ENCODE assay signal across 9 mouse cellular contexts in genomic region chr13:95481428-95481827, GRCm38 (mm10). TPM values are rescaled to one million over a fixed set of nuclear protein-coding genes. Genes with fewer than 3 reads are reported as not detected.
DNase-seq lines count a peak whose midpoint lies in the region; ATAC-seq and TF ChIP-seq lines count a peak whose summit lies in the region.
"Had no signal": no experiment of that assay in that cellular context is flagged by ENCODE, and none has a peak within 500 bp of the region (broad histone marks: within the 10 kb centered on the region; RNA-seq: fewer than 3 reads in every experiment).

No protein-coding gene starts in this region.

- H3K4me3 ChIP-seq in embryonic facial prominence, embryonic 10.5 days, result no peak overlapping the region
- H3K4me3 ChIP-seq in liver, postnatal 0 days (ENCODE audit: low read depth, low read length), result no peak overlapping the region
- H3K4me3 ChIP-seq in neural tube, embryonic 15.5 days (replicated peaks), result no peak overlapping the region
- H3K4me3 ChIP-seq: embryonic facial prominence, embryonic 15.5 days had no signal

- 22% methylated on average over 4 of the region's 4 CpGs for WGBS in embryonic facial prominence, embryonic 10.5 days
- WGBS in liver, postnatal 0 days (ENCODE audit: insufficient replicate concordance), result 7% methylated on average over 4 of the region's 4 CpGs
- WGBS in neural tube, embryonic 15.5 days, result 16% methylated on average over 4 of the region's 4 CpGs

- peak; percentile 81 to 83 for DNase-seq in B cell, adult 2 months
- peak; percentile 87 for DNase-seq in adrenal gland, postnatal 10 days
- DNase-seq in embryonic facial prominence, embryonic 10.5 days (ENCODE audit: low spot score), result peak; percentile 81
- peak; percentile 67 for DNase-seq in heart, adult 8-10 months (ENCODE audit: low spot score)
- peak; percentile 78 for DNase-seq in kidney, postnatal 14 days
- DNase-seq in liver, postnatal 0 days, result peak; percentile 85
- DNase-seq in testis, postnatal 14 days (ENCODE audit: low spot score), result peak; percentile 49

- ATAC-seq in liver, postnatal 0 days, result peak; percentile 33; the same call in 1 of the 2 replicates
- ATAC-seq in neural tube, embryonic 15.5 days (ENCODE audit: low FRiP score), result peak; percentile 77; the same call in 1 of the 2 replicates

- no peaks in the 10 kb centered on the region for H3K4me1 ChIP-seq in embryonic facial prominence, embryonic 10.5 days
- no peaks in the 10 kb centered on the region for H3K4me1 ChIP-seq in liver, postnatal 0 days (ENCODE audit: insufficient read depth)
- H3K4me1 ChIP-seq in neural tube, embryonic 15.5 days, result no peaks in the 10 kb centered on the region

- no peak overlapping the region for H3K27ac ChIP-seq in embryonic facial prominence, embryonic 10.5 days (replicated peaks)
- H3K27ac ChIP-seq in liver, postnatal 0 days (ENCODE audit: low read depth), result no peak overlapping the region
- no peak overlapping the region for H3K27ac ChIP-seq in neural tube, embryonic 15.5 days (replicated peaks)
- H3K27ac ChIP-seq: embryonic facial prominence, embryonic 15.5 days had no signal

- no peaks in the 10 kb centered on the region for H3K9me3 ChIP-seq in embryonic facial prominence, embryonic 10.5 days
- H3K9me3 ChIP-seq in liver, postnatal 0 days (ENCODE audit: low read length), result no peaks in the 10 kb centered on the region
- no peaks in the 10 kb centered on the region for H3K9me3 ChIP-seq in neural tube, embryonic 15.5 days (replicated peaks)
- H3K9me3 ChIP-seq: embryonic facial prominence, embryonic 15.5 days had no signal

- peak; percentile 91 for TF ChIP-seq CTCF in liver, postnatal 0 days (IDR thresholded peaks at IDR 0.05; ENCODE audit: low read depth)

- H3K27me3 ChIP-seq in embryonic facial prominence, embryonic 10.5 days (replicated peaks; ENCODE audit: low read depth, poor library complexity, severe bottlenecking), result peaks cover 11% of the 10 kb centered on the region; the same call in 1 of the 2 replicates
- no peaks in the 10 kb centered on the region for H3K27me3 ChIP-seq in liver, postnatal 0 days (ENCODE audit: insufficient read depth, low read length)
- 0 out of 2 replicates have a peak, but pooled peaks cover 3% of the 10 kb centered on the region for H3K27me3 ChIP-seq in neural tube, embryonic 15.5 days (replicated peaks)

- no peak for TF ChIP-seq EP300 in liver, postnatal 0 days (IDR thresholded peaks at IDR 0.05; ENCODE audit: low read depth)

- H3K36me3 ChIP-seq in embryonic facial prominence, embryonic 10.5 days (replicated peaks), result no peaks in the 10 kb centered on the region
- no peaks in the 10 kb centered on the region for H3K36me3 ChIP-seq in liver, postnatal 0 days (replicated peaks; ENCODE audit: insufficient read depth, low read length)
- no peaks in the 10 kb centered on the region for H3K36me3 ChIP-seq in neural tube, embryonic 15.5 days
- H3K36me3 ChIP-seq: embryonic facial prominence, embryonic 15.5 days had no signal

- H3K9ac ChIP-seq in liver, postnatal 0 days (replicated peaks), result no peak overlapping the region
- no peak overlapping the region for H3K9ac ChIP-seq in neural tube, embryonic 15.5 days (replicated peaks)
- H3K9ac ChIP-seq: embryonic facial prominence, embryonic 15.5 days had no signal

- no peak overlapping the region for H3K4me2 ChIP-seq in liver, postnatal 0 days (ENCODE audit: low read depth, low read length)
- H3K4me2 ChIP-seq in neural tube, embryonic 15.5 days, result no peak overlapping the region
- H3K4me2 ChIP-seq: embryonic facial prominence, embryonic 15.5 days had no signal

RNA-seq across cellular contexts. Expression of gene S100z, which starts 2.9 kb away (rescaled TPM):
- not detected for total RNA-seq in adrenal gland, postnatal 10 days (2021)
- 0.60 TPM in 1 of 2 replicates, not detected in the other for polyA plus RNA-seq in embryonic facial prominence, embryonic 10.5 days (2016; fragmentation: Nextera tagmentation; extraction: Ambion mirVana)
- not detected for total RNA-seq in heart, adult 8-10 months (2022)
- polyA plus RNA-seq in liver, postnatal 0 days (2015; fragmentation: Nextera tagmentation; extraction: Ambion mirVana), result not detected in 2 replicates
- polyA plus RNA-seq in neural tube, embryonic 15.5 days (2015; fragmentation: Nextera tagmentation; extraction: Ambion mirVana), result not detected in 2 replicates

RNA-seq across cellular contexts. Expression of gene Crhbp, which starts 36.7 kb away (rescaled TPM):
- not detected for total RNA-seq in adrenal gland, postnatal 10 days (2021)
- polyA plus RNA-seq in embryonic facial prominence, embryonic 10.5 days (2016; fragmentation: Nextera tagmentation; extraction: Ambion mirVana), result 0.80 and 1.4 TPM in 2 replicates
- not detected for total RNA-seq in heart, adult 8-10 months (2022)
- 0.11 and 0.18 TPM in 2 replicates for polyA plus RNA-seq in liver, postnatal 0 days (2015; fragmentation: Nextera tagmentation; extraction: Ambion mirVana)
- polyA plus RNA-seq in neural tube, embryonic 15.5 days (2015; fragmentation: Nextera tagmentation; extraction: Ambion mirVana), result 6.5 and 7.5 TPM in 2 replicates

RNA-seq across cellular contexts. Expression of gene F2rl1, which starts 43.6 kb away (rescaled TPM):
- under 1 TPM; 0.63 to 0.82 TPM for total RNA-seq in adrenal gland, postnatal 10 days (2021)
- 0.15 and 0.19 TPM in 2 replicates for polyA plus RNA-seq in embryonic facial prominence, embryonic 10.5 days (2016; fragmentation: Nextera tagmentation; extraction: Ambion mirVana)
- total RNA-seq in heart, adult 8-10 months (2022), result under 1 TPM; 0.31 to 0.72 (median 0.66) TPM
- polyA plus RNA-seq in liver, postnatal 0 days (2015; fragmentation: Nextera tagmentation; extraction: Ambion mirVana), result 0.20 and 0.31 TPM in 2 replicates
- 0.13 and 1.8 TPM in 2 replicates for polyA plus RNA-seq in neural tube, embryonic 15.5 days (2015; fragmentation: Nextera tagmentation; extraction: Ambion mirVana)
